Mouse (Mus musculus): ENCODE measurements around the gene Add3.
"Not testable (repeated sequence)": the region's sequence is repeated elsewhere in the genome, so short reads cannot be mapped to it uniquely, and the experiment has no call there.

The Add3 gene

DNA sequence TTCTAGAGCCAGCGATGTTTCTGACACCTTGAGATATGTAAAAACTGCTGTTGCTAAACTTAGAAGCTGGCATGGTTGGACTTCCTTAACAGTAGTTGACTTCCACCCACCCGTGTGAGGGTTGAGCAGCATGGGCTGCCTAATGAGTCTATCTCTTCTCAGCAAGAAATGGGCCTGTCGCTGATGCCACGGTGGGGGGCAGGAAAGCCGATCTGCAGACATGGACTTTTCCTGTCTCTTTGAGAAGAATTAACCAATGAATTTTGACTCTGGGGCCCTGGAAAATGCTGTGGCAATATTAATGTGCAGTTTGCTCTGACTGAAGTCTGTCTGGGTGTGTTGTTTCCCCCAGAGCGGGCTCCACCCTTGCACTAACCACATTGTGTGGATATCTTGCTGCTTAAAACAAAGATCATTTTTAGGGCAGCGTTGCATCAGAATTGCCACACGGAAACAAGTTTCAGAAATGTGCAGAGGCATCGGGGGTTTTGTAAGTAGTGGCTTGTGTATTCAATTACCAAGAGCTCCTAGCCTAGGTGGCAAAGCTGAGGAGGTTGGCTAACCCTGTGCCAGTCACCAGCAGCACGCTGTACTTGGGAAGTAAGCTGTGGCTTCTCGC, 53.8 kb downstream of the Add3 start:
- no peak for DNase-seq (ENCODE audit: low read depth, low spot score)

DNA sequence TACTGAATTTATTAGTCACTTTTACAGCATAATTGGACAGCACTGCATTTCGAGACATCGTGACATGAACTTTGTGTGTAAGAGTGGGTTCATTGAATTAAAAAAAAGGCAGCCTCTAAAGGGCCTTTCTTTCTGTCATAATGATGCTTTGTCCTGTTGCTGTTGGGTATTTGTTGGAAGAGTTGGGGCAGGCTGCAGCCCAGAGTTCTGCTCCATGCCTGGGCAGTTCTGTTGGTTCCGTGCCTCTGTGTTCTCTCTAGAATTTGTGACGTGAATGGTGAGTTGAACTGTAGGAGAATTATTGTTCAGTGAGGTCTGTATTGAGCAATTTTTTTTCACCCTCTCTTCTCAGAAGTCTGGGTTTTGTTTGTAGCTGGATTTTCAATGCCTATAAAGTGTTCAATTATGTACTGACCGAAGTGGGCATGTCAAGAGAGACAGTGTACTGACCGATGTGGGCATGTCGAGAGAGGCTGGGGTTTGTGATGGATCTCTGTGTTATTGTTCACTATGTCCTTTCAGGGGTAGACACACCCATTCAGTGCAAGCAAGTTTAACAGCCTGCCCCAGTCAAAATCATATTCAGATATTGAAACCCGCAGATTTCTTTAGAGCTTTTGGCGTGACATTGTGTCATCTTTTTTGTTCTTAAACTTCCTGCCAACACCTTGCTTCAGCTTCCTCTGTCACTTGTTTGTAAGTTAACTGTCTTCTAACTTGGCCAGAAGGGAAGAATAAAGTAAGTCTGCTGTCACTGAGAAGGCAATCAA, 54.7 kb downstream of the Add3 start:
- DNase-seq (ENCODE audit: low read depth, low spot score), result peak; percentile 42

DNA sequence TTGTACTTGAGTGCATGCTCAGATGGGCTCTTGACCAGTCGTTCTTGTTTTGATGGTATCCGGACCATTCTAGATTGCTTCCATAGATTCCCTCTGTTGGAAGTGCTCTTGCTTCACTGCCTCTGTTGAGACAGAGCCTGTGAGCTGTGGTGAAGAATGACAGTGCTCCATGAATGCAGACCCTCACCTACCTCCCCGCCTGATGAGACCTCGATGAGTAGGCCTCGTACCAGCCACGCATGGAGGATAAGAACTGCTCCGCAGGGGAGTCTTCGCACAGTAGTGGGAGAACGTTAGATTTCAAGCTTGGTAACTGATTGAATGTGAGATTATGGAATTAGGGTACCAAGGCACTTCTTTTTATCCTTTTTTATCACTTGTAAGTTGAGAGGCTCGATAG, 56.7 kb downstream of the Add3 start:
- DNase-seq (ENCODE audit: low read depth, low spot score), result no peak

DNA sequence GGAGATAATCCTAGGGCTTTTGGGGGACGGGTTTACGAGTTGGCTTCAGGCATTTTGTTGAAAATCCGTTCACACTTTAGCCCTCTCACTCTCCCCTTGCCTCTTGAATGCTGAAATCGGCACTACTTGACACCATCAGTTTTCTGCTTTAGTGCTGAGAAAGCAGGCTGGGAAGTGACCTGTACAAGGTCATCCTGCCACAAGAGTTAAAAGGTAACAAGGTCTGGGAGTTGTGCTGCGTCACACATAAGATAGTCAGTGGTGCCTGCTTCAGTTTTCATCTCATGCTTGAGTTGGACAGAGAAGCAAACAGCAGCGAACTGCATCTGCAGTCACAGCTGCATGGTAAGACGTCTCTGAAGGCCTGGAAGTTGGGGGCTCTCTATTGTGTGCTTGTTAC, 57.5 kb downstream of the Add3 start:
- DNase-seq (ENCODE audit: low read depth, low spot score), result no peak

DNA sequence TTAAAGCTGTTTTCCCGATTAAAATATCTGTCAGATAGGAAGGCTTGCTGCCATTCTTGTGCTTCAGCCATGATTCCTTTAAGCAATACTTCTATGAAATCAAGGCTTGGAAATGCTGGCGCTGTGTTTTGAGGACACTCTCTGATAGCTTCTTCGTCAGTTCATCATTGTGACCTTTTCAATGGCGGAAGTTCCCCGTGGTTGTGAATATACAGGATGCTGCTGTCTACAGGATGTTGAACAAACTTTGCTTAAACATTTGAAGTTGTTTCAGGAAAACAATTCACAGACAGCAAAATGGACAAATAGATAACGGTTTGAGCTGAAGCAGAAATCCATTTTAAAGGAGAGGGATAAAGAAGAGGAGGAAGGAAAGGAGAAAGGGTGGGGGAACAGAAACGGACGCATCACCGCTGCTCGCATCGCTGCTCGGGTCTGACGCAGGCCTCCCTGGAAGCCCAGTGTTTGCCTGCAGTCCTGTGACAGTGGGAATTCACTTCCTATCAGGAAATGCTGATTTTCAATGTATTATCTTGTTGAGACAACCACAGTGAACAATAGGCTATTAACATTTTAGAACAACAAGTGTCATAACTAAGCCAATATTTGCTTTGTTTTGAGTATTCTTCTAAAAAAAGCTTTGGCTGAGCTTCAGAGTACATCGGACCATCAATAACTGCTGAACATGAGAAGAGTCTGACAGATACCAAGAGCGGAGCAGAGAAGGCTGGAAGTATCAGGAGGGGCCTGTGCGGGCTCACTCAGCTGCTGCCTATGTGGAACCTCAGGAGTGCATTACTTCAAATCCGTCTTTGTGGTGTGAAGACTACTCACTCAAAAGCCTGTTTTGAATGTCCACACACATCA, 58.7 kb downstream of the Add3 start:
- DNase-seq (ENCODE audit: low read depth, low spot score), result no peak

DNA sequence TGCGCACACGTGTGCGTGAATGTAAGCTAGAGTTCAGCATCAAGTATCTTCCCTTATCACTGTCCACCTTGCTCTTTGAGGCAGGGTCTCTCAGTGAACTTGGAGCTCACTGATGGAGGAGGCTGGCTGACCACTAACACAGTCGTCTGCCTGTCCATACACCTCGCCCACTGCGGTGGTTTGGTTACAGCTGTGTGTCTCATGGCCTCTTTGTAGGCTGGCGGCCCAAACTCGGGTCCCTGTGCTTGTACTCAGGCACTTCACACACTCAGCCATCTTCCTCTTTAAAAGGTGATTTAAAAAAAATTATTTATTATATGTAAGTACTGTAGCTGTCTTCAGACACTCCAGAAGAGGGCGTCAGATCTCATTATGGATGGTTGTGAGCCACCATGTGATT, 59.5 kb downstream of the Add3 start:
- no peak for DNase-seq (ENCODE audit: low read depth, low spot score)

DNA sequence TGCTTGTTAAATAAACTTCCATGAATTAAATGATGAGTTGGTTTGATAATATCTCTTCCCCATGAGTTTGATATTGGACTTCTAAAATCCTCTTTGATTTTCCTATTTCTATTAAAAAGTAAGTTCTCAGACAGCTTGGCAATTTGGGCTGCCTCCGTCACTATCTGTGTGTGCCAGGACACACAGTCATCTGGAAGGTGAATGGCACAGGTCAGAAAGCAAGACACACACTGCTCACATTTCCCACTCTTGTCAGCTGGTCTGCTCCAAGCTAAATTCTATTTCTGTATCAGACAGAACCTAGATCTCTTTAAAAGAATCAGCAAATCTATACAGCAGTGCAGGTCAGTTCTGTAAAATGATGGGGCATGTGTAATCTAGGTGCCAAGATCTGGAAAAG, 61.9 kb downstream of the Add3 start:
- no peak for DNase-seq (ENCODE audit: low read depth, low spot score)

DNA sequence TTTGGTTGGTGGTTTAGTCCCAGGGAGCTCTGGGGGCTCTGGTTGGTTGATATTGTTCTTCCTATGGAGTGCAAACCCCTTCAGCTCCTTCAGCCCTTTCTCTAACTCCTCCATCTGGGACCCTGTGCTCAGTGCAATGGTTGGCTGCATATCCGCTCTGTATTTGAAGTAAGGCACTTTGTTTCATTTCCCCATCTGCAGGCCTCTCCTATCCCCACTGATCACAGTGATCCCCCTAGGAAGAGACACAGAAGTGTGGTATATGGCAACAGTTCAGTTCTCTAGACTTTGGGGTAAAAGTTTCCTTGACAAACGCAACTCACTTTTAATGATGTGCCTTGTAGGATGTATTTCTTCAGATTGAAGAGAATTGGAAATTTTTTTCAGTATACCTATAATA, 66.7 kb downstream of the Add3 start:
- no peak for DNase-seq (ENCODE audit: low read depth, low spot score)

DNA sequence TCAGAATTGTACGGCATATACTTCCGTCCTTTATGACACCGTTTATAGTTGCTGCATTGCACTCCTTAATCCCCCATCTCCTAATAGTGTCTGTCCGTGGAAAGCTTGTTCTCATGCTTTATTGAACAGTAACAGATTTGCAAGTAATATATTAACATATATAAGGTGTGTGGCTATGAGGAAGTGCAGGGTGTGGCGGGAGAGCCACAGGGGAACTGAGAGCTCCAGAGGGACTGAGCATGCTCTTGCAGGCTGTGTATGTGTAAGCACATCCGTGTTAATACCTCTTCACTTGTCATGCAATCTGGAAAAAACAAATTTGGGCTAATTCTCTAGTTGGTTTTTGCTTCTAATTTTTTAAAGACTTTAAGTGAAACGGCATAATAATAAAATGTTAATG, 68.6 kb downstream of the Add3 start:
- DNase-seq (ENCODE audit: low read depth, low spot score), result no peak

DNA sequence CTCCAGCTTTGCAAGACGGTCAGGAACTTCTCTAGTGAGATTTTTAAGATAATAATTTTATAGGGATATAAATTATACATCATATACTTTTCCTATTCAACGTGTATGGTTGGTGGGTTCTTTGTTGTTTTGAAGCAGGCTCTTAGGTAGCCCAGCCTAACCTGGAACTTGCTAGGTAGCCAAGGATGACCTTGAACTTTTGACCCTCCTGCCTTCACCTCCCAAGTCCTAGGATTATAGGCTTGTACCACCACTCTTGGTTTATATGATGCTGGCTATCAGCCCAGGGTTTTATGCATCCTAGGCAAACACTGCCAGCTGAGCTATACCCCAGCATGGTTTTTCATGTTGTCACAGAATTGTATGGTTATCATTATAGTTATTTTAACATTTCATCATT, 70.0 kb downstream of the Add3 start:
- no peak for DNase-seq (ENCODE audit: low read depth, low spot score)

DNA sequence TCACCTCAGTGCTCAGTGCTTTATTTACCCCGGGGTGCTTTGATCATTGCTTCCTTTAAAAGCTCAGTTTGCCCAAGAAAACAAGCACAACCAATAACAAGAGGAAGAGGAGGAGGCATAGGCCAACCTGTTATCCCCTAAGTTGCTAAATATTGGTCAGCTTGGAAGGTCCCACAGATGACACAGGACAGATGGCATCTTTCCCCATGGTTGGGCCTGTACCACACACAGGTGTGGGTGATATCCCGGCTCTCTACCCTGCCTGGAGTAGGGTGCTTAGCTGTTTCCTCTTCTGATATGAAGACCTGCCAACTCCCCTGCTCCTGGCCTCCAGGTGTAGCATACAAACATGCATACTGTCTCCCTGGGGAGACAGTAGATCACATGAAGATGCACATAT, 75.1 kb downstream of the Add3 start:
- no peak for DNase-seq (ENCODE audit: low read depth, low spot score)

DNA sequence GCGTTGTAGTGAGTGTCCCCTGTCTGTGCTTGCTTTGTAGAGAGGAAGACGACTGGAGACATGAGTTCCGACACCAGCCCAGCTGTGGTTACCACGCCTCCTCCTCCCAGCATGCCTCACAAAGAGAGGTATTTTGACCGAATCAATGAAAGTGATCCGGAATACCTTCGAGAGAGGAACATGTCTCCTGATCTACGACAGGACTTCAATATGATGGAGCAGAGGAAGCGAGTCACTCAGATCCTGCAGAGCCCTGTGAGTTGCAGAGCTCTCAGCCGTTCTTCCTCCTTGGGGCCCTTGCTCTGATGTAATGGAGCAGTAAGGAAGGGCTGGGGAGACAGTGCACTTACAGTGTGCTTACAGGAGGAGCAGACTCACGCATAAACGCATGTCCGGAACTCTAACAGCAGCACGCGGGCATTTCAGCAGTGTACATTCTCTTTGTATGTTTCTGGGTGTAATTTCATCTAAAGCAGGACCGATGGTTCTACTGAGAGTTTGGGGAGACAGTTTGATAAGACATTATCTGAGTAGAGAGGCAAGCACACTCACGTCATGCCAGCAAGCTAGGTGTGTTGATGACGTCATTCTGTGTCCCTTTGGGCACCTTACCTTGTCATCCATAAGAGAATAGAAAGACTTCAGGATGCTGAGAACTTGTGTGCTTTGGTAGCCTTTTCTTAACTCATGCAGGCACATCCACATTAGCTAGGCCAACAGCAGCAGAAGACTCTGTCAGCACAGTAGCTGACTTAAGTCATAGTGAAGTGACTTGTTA, 76.7 kb downstream of the Add3 start:
- DNase-seq (ENCODE audit: low read depth, low spot score), result no peak

DNA sequence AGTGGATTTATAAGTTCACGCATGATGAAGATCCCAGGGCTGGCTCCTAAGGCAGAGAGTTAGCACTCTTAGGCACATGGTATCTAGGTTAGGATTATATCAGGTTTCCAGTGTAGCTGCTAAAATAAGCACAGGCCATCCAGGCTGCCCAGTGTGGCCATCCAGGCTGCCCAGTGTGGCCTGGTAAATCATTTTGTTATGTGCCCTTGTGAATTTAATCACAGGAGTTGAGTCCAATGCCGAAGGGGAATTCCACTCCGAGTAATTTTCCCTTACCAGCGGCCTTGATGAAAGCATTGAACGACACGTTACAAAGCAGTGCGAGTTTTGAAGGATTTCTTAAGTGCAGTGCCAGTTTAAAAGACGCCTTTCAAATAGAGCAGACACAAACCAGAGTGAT, 77.6 kb downstream of the Add3 start:
- no peak for DNase-seq (ENCODE audit: low read depth, low spot score)

DNA sequence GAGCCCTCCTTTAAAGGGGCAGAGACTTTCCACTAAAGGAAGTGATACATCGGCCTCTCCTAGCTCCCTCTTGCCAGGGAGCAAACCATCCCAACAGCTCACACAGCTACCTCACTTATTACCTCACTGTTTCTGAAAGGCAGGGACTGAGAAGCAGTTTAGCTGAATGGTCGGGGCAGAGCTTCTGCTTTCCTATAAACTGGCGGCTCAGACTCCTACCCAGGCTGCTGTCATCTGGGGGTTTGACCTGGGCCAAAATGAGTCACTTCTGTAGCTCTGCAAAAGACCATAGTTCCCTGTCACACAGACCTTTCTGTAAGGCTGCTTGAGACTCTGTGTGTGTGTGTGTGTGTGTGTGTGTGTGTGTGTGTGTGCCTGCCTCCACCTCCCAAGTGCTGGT, 79.1 kb downstream of the Add3 start:
- no peak for DNase-seq (ENCODE audit: low read depth, low spot score)

DNA sequence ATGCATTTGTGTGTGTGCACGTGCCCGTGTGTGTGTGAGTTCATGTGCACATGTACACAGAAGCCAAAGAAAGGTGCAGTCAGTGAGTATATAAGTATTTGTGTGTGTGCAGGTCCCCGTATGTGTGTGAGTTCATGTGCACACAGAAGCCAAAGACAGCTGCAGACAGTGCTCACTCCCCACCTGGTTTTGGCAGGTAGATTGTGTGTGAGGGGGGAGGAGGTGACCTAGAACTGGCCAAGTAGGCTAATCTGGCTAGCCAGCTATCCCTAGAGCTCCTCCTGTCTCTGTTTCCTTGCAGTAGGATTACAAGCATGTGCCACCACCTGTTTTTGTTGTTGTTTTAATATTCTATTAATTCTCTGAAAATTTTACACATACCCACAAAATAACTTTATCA, 80.9 kb downstream of the Add3 start:
- DNase-seq (ENCODE audit: low read depth, low spot score), result no peak

DNA sequence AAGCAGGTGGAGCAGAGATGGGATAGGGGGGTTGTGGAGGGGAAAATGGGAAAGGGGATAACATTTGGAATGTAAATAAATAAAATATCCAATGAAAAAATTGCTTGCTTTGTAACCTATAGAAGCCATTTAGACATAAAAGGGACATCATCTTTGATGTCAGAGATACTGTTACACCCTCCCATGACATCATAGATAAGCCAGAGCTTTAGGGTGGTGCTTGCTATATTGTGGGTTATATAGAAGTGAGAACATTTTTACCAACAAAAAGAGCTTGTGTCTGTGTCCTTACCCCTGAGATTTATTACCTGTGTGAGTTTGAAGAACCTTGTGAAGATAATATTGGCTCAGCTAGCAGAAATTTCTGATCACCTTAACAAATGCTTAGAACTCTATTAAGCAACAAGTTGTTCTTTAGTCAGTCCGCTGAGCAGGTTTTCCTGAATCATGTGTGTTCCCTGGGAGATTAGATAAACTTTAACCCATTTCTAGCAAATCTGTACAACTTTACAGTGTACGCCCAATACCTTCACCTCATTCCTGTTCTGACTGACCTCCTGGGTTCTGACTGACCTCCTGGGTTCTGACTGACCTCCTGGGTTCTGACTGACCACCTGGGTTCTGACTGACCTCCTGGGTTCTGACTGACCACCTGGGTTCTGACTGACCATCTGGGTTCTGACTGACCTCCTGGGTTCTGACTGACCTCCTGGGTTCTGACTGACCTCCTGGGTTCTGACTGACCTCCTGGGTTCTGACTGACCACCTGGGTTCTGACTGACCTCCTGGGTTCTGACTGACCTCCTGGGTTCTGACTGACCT, 85.2 kb downstream of the Add3 start:
- DNase-seq (ENCODE audit: low read depth, low spot score), result not testable (repeated sequence)

DNA sequence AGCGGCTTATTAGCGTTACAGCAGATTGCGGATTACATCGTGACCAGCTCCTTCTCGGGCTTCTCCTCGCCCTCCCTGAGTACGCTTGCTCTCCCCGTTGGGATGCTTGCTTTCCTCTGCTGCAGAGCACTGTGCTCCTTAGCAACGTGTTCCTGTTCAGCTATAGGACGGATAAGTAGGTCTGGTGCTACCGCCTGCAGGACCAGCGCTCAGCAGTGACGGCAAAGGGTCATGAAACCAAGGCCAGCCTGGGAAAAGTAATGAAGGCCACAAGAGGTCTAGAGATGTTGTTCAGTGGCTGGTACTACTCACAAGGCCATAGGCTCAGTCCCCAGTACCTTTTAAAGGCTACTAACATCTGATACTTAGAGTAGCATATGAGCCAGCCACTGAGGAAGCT, 86.4 kb downstream of the Add3 start:
- DNase-seq (ENCODE audit: low read depth, low spot score), result no peak

DNA sequence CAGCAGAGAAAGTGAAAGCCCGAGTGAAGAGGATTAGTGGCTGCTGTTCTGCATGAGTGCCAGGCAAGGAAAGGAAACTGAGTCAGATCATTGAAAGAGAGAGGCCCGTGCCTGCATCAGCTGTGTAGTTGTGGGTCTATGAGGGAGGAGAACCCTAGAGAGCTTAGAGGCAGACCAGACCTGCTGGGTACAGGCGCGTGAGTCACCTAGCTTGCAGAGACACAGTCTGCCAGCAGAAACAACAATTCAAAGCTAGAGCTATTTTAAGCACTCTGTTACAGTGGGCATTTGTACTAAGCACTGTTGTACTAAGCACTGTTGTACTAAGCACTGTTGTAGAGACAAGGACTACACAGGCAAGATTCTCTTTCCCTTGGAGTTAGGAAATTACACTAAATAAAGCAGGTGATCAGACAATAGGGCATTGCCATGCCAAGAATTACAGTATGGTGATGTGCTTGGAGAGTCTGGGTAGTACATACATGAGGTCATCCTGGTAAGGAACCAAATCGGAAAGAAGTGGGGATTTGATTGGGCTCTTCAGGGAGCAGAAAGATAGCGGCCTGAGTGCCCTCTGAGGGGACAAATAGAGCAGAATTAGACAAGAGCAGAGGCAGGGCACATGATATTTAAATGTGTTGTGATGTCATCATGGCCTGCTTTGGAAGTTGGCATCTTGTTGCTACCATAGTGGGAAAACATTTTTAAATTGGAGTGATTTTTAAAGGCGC, 88.0 kb downstream of the Add3 start:
- peak; percentile 22 for DNase-seq (ENCODE audit: low read depth, low spot score)

DNA sequence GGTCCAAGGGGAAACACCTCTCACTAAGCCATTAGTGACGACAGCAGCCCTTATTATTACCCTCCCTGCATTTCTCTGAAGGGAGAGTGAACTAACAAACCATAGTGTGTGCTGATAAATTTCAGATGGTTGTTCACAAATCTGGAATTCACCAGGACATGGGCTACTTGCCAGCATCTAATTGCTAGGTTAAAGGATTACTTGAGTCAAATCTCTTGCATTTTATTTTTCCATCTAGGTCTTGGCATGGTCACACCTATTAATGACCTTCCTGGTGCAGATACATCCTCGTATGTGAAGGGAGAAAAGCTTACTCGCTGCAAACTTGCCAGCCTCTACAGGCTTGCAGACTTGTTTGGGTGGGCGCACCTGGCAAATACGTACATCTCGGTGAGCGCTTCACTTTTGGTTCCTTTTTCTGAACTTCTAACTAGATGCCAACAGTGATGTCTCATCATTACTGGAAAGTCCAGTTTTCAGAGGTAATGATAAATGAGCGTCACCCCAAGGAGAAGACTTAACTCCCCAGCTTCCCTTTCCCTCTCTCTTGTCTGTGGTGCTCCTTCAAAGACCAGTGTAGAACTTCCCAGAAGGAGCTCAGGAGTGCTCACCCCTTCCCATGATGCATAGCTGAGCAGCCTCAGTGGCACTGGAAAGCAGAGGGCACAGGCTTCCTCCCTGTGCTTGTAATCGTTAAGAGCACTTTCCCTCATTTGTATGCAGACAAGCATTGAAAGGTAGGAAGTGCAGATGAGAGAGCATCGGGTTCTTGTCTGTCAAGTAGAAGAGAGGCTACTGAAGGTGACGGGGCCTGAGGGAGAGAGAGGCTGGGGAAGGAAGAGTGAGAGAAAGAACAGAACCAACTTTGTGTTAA, 90.9 kb downstream of the Add3 start:
- no peak for DNase-seq (ENCODE audit: low read depth, low spot score)

Data from telencephalon, adult 2 months (tissue).